Mouse (Mus musculus): ENCODE results near the gene Robo1.

GRCm38 (mm10) chr16:73014544-73014943, 706.4 kb downstream of the Robo1 start:
- no peak for TF ChIP-seq CTCF (IDR thresholded peaks at IDR 0.05; ENCODE audit: low read depth, low read length)
- TF ChIP-seq GATA2 (IDR thresholded peaks at IDR 0.05; ENCODE audit: borderline replicate concordance, low read depth, low read length), result no peak
- no peak for TF ChIP-seq TAL1 (conservative IDR thresholded peaks at IDR 0.05; ENCODE audit: low read depth, low read length)
- TF ChIP-seq POLR2AphosphoS5 (IDR thresholded peaks at IDR 0.05; ENCODE audit: insufficient replicate concordance, low read depth, low read length), result no peak
